Mouse (Mus musculus) midbrain, embryonic 15.5 days (tissue): Measurements from ENCODE around the gene Sept5. TPM values are rescaled to one million over a fixed set of nuclear protein-coding genes. Genes with fewer than 3 reads are reported as not detected.

Source experiments
- ATAC-seq: fragments of 200-750 bp; cut with Nextera tagmentation; replicated peaks from 2 replicates; pipeline ENCODE4 v1.8.0; 2017; ENCODE audit warnings: moderate TSS enrichment
- H3K27ac ChIP-seq: fragments of 300-500 bp; sonication (generic); 2 replicates; pipeline ENCODE4 v1.5.1; 2015; ENCODE audit warnings: mild to moderate bottlenecking, inconsistent platforms
- H3K27me3 ChIP-seq: fragments of 300-500 bp; sonication (generic); replicated peaks from 2 replicates; pipeline ENCODE4 v1.6.1; 2015; ENCODE audit warnings: inconsistent platforms
- H3K36me3 ChIP-seq: fragments of 300-500 bp; sonication (generic); replicated peaks from 2 replicates; pipeline ENCODE4 v1.6.1; 2015; ENCODE audit warnings: inconsistent platforms
- H3K4me1 ChIP-seq: fragments of 300-500 bp; sonication (generic); 2 replicates; pipeline ENCODE4 v1.6.1; 2015; ENCODE audit warnings: inconsistent platforms
- H3K4me2 ChIP-seq: fragments of 300-500 bp; sonication (generic); 2 replicates; pipeline ENCODE4 v1.6.1; 2015; ENCODE audit warnings: inconsistent platforms, mild to moderate bottlenecking, moderate library complexity
- H3K4me3 ChIP-seq: fragments of 300-500 bp; sonication (generic); 2 replicates; pipeline ENCODE4 v1.5.1; 2015; ENCODE audit warnings: mild to moderate bottlenecking, inconsistent platforms
- H3K9ac ChIP-seq: fragments of 300-500 bp; sonication (generic); 2 replicates; pipeline ENCODE4 v1.6.1; 2015; ENCODE audit warnings: mild to moderate bottlenecking, inconsistent platforms
- H3K9me3 ChIP-seq: fragments of 300-500 bp; sonication (generic); 2 replicates; pipeline ENCODE4 v1.6.1; 2016; ENCODE audit warnings: inconsistent platforms
- WGBS: fragments of 180-500 bp; shearing (Covaris S2); methylation state at CpG from one replicate; pipeline ENCODE4 v1.1.7; 2015; ENCODE audit warnings: mixed read lengths; 5-methylcytosine and 5-hydroxymethylcytosine counted together
- polyA plus RNA-seq: library from polyadenylated mRNA; unstranded; fragments of >200 nt; fragmentation: Nextera tagmentation; extraction: Ambion mirVana; gene quantifications from 2 replicates; pipeline ENCODE4 v1.2.1, GENCODE M21; 2015

Sept5 gene
- 223 and 229 TPM in 2 replicates for polyA plus RNA-seq

- H3K4me3 ChIP-seq: peak within 1 kb of the TSS; percentile 84
- H3K9ac ChIP-seq: peak within 1 kb of the TSS; percentile 95
- H3K4me2 ChIP-seq: peak within 1 kb of the TSS; percentile 94
- H3K9me3 ChIP-seq: no peaks in the 10 kb centered on the region
- peaks cover 16% of the 10 kb centered on the region for H3K27me3 ChIP-seq
- WGBS: under 1% methylated on average over 76 of the region's 93 CpGs
- peak within 1 kb of the TSS; percentile 86 for H3K27ac ChIP-seq
- peak; percentile 49 for ATAC-seq
- H3K4me1 ChIP-seq: peaks cover 45% of the 10 kb centered on the region
- H3K36me3 ChIP-seq: peaks cover 10% of the 10 kb centered on the region; the same call in 1 of the 2 replicates
Measured at GRCm38 (mm10) chr16:18629390-18630231, at the start of gene Sept5. TSS of gene Sept5 (minus strand) at chr16:18629954.

GRCm38 (mm10) chr16:18679112-18679511 lies 49.4 kb upstream of the Sept5 start:
- Histone ChIP-seq H3K4me1 (no peaks in the 10 kb centered on the region), H3K27ac (no peak overlapping the region), H3K4me3 (no peak overlapping the region), H3K36me3 (no peaks in the 10 kb centered on the region), H3K9me3 (no peaks in the 10 kb centered on the region), H3K4me2 (no peak overlapping the region), H3K9ac (no peak overlapping the region), H3K27me3 (no peaks in the 10 kb centered on the region)
- 48% methylated on average over 5 of the region's 5 CpGs for WGBS
- ATAC-seq: no peak

GRCm38 (mm10) chr16:18677746-18678679 lies 48.3 kb upstream of the Sept5 start:
- ATAC-seq: no peak
- no peak overlapping the region for H3K4me3 ChIP-seq

GRCm38 (mm10) chr16:18673005-18673404 lies 43.3 kb upstream of the Sept5 start:
- Histone ChIP-seq H3K36me3 (no peaks in the 10 kb centered on the region), H3K4me3 (no peak overlapping the region), H3K9me3 (no peaks in the 10 kb centered on the region), H3K27ac (no peak overlapping the region), H3K4me2 (no peak overlapping the region), H3K9ac (no peak overlapping the region), H3K4me1 (no peaks in the 10 kb centered on the region), H3K27me3 (no peaks in the 10 kb centered on the region)
- no peak for ATAC-seq
- WGBS: 87% methylated on average over 3 of the region's 3 CpGs

More at GRCm38 (mm10) chr16:18677746-18678679, 48.3 kb upstream of the Sept5 start:
- no peaks in the 10 kb centered on the region for H3K4me1 ChIP-seq
- no peaks in the 10 kb centered on the region for H3K9me3 ChIP-seq
- no peak overlapping the region for H3K27ac ChIP-seq
- no peak overlapping the region for H3K4me2 ChIP-seq
- H3K9ac ChIP-seq: no peak overlapping the region
- no peaks in the 10 kb centered on the region for H3K27me3 ChIP-seq
- no peaks in the 10 kb centered on the region for H3K36me3 ChIP-seq
- 42% methylated on average over 17 of the region's 17 CpGs for WGBS

GRCm38 (mm10) chr16:18672027-18672426 lies 42.3 kb upstream of the Sept5 start:
- Histone ChIP-seq H3K4me3 (no peak overlapping the region), H3K27ac (no peak overlapping the region), H3K9ac (no peak overlapping the region), H3K9me3 (no peaks in the 10 kb centered on the region), H3K27me3 (no peaks in the 10 kb centered on the region), H3K4me2 (no peak overlapping the region), H3K36me3 (no peaks in the 10 kb centered on the region), H3K4me1 (no peaks in the 10 kb centered on the region)
- 77% methylated on average over 5 of the region's 5 CpGs for WGBS
- ATAC-seq: no peak

- no peaks in the 10 kb centered on the region for H3K27me3 ChIP-seq
- no peak overlapping the region for H3K9ac ChIP-seq
- H3K4me2 ChIP-seq: no peak overlapping the region
- H3K4me1 ChIP-seq: no peaks in the 10 kb centered on the region
- H3K9me3 ChIP-seq: no peaks in the 10 kb centered on the region
- no peaks in the 10 kb centered on the region for H3K36me3 ChIP-seq
- ATAC-seq: no peak
- no peak overlapping the region for H3K27ac ChIP-seq
- WGBS: 68% methylated on average over 6 of the region's 6 CpGs
- H3K4me3 ChIP-seq: no peak overlapping the region
Measured at GRCm38 (mm10) chr16:18669914-18670313, 40.2 kb upstream of the Sept5 start.

GRCm38 (mm10) chr16:18658597-18658996 lies 28.8 kb upstream of the Sept5 start:
- H3K4me1 ChIP-seq: no peaks in the 10 kb centered on the region
- no peak for ATAC-seq
- no peak overlapping the region for H3K4me3 ChIP-seq
- H3K4me2 ChIP-seq: no peak overlapping the region
- no peaks in the 10 kb centered on the region for H3K9me3 ChIP-seq
- WGBS: 73% methylated on average over 4 of the region's 4 CpGs
- no peak overlapping the region for H3K9ac ChIP-seq
- H3K27me3 ChIP-seq: no peaks in the 10 kb centered on the region
- H3K36me3 ChIP-seq: no peaks in the 10 kb centered on the region
- H3K27ac ChIP-seq: no peak overlapping the region

GRCm38 (mm10) chr16:18655372-18656098 lies 25.8 kb upstream of the Sept5 start:
- WGBS: 74% methylated on average over 5 of the region's 5 CpGs

GRCm38 (mm10) chr16:18653290-18654160 lies 23.8 kb upstream of the Sept5 start:
- no peaks in the 10 kb centered on the region for H3K36me3 ChIP-seq
- no peak overlapping the region for H3K9ac ChIP-seq
- H3K4me2 ChIP-seq: no peak overlapping the region
- H3K27me3 ChIP-seq: no peaks in the 10 kb centered on the region
- H3K27ac ChIP-seq: no peak overlapping the region
- 90% methylated on average over 6 of the region's 6 CpGs for WGBS
- H3K4me1 ChIP-seq: no peaks in the 10 kb centered on the region
- no peaks in the 10 kb centered on the region for H3K9me3 ChIP-seq
- no peak overlapping the region for H3K4me3 ChIP-seq
- no peak for ATAC-seq

More at GRCm38 (mm10) chr16:18655372-18656098, 25.8 kb upstream of the Sept5 start:
- Histone ChIP-seq H3K9me3 (no peaks in the 10 kb centered on the region), H3K27ac (no peak overlapping the region), H3K9ac (no peak overlapping the region), H3K36me3 (no peaks in the 10 kb centered on the region), H3K27me3 (no peaks in the 10 kb centered on the region), H3K4me3 (no peak overlapping the region), H3K4me2 (no peak overlapping the region), H3K4me1 (no peaks in the 10 kb centered on the region)
- ATAC-seq: no peak

- Histone ChIP-seq H3K27me3 (no peaks in the 10 kb centered on the region), H3K36me3 (no peaks in the 10 kb centered on the region), H3K4me3 (no peak overlapping the region), H3K9ac (no peak overlapping the region), H3K9me3 (no peaks in the 10 kb centered on the region), H3K27ac (no peak overlapping the region), H3K4me1 (no peaks in the 10 kb centered on the region), H3K4me2 (no peak overlapping the region)
- ATAC-seq: no peak
- WGBS: 72% methylated on average over 3 of the region's 3 CpGs
Measured at GRCm38 (mm10) chr16:18649126-18649525, 19.4 kb upstream of the Sept5 start.

- no peaks in the 10 kb centered on the region for H3K4me1 ChIP-seq
- ATAC-seq: no peak
- 77% methylated on average over 6 of the region's 6 CpGs for WGBS
Measured at GRCm38 (mm10) chr16:18645329-18645728, 15.6 kb upstream of the Sept5 start.

More at GRCm38 (mm10) chr16:18645329-18645728, 15.6 kb upstream of the Sept5 start:
- H3K4me3 ChIP-seq: no peak overlapping the region
- H3K9ac ChIP-seq: no peak overlapping the region
- H3K9me3 ChIP-seq: no peaks in the 10 kb centered on the region
- no peak overlapping the region for H3K27ac ChIP-seq
- no peaks in the 10 kb centered on the region for H3K36me3 ChIP-seq
- H3K4me2 ChIP-seq: no peak overlapping the region
- H3K27me3 ChIP-seq: no peaks in the 10 kb centered on the region
